Mouse (Mus musculus): ENCODE data around the gene Gnl1. TPM values are rescaled to one million over a fixed set of nuclear protein-coding genes. Genes with fewer than 3 reads are reported as not detected.

Gene Gnl1
- polyA plus RNA-seq (2012) = 103 and 140 TPM in 2 replicates

GRCm38 (mm10) chr17:35979401-35980362 is at the start of gene Gnl1, which contains the start of gene Prr3:
Gnl1 (plus strand) TSS chr17:35979851.
Prr3 (minus strand) TSS chr17:35980236.

DNA sequence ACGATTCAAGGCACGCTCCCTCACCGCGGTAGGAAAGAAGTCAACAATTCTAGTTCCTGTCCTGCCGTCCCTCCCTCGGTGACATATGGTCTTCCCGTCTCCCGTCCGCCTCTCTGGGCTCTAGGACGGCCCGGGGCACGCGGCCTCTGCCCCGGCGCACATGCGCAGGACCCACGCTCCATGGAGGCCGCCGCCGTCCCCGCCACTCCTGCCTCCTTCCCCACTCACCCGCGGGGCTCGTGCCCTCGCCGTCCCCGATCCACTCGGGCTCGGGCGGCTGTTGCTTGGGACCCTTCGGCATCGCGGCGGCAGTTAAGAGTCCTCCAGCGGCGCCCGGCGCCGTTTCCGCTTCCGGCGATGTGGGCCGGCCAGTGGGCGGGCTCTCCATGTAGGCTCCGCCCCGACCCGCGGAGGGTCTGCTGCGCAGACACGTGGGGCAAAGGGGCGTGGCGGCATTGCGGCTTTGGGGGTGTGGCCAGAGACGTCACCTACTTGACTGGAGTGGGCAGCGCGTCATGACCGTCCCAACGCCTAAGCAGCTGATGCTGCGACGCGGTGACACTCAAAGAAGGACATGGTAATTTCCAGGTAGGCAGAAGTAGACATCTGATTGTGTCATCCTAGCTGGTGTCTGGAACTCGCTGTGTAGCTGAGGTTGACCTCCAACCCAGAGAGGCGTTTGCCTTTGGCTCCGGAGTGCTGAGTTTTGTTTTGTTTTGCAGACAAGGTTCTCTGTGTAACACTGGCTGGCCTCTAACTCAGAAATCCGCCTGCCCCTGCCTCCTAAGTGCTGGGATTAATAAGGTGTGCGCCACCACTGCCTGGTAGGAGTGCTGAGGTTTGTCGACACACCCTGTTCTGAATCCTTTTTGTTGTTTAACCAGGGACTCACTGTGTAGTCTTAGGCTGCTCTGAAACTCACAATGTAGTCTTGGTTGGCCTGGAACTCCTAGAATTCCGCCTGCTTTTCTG is 9.9 kb upstream of the Gnl1 start, which contains the start of gene Abcf1:
Gene Abcf1 (minus strand): TSS at position 344 of the 972 bp plus-strand sequence.

GRCm38 (mm10) chr17:36020191-36021073 is 40.8 kb downstream of the Gnl1 start, which contains the start of gene H2-T24:
H2-T24 (minus strand) TSS chr17:36020560.

GRCm38 (mm10) chr17:36032351-36032875 is 52.8 kb downstream of the Gnl1 start, which contains the start of gene H2-T23:
H2-T23 (minus strand) TSS chr17:36032855.

Other genes starting within 250 kb of the Gnl1 start
- gene Ier3, start 158.2 kb upstream of the Gnl1 start, polyA plus RNA-seq (2012) = 131 and 159 TPM in 2 replicates
- 86.8 and 112 TPM in 2 replicates for gene Flot1, start 156.6 kb upstream of the Gnl1 start, polyA plus RNA-seq (2012)
- 310 and 318 TPM in 2 replicates for gene Tubb5, start 141.5 kb upstream of the Gnl1 start, polyA plus RNA-seq (2012)
- 20.6 and 21.4 TPM in 2 replicates for gene Mdc1, start 138.3 kb upstream of the Gnl1 start, polyA plus RNA-seq (2012)
- gene Nrm, start 118.5 kb upstream of the Gnl1 start, polyA plus RNA-seq (2012) = 36.4 and 39.2 TPM in 2 replicates
- 108 and 116 TPM in 2 replicates for gene Ppp1r18, start 114.3 kb upstream of the Gnl1 start, polyA plus RNA-seq (2012)
- gene Dhx16, start 100.0 kb upstream of the Gnl1 start, polyA plus RNA-seq (2012) = 55.5 and 78.6 TPM in 2 replicates
- 115 and 120 TPM in 2 replicates for gene 2310061I04Rik, start 82.4 kb upstream of the Gnl1 start, polyA plus RNA-seq (2012)
- gene Atat1, start 69.8 kb upstream of the Gnl1 start, polyA plus RNA-seq (2012) = 20.1 and 28.3 TPM in 2 replicates
- 7.6 and 13.3 TPM in 2 replicates for gene Mrps18b, start 63.5 kb upstream of the Gnl1 start, polyA plus RNA-seq (2012)
- gene Ppp1r10, start 63.4 kb upstream of the Gnl1 start, polyA plus RNA-seq (2012) = 37.9 and 38.9 TPM in 2 replicates
- gene Abcf1, start 10.1 kb upstream of the Gnl1 start, polyA plus RNA-seq (2012) = 147 and 199 TPM in 2 replicates
- 43.9 and 60.7 TPM in 2 replicates for gene Prr3, start 385 bp downstream of the Gnl1 start, polyA plus RNA-seq (2012)
- gene H2-T24, start 40.7 kb downstream of the Gnl1 start, polyA plus RNA-seq (2012) = 0.94 and 2.0 TPM in 2 replicates
- gene H2-T23, start 53.0 kb downstream of the Gnl1 start, polyA plus RNA-seq (2012) = 172 and 205 TPM in 2 replicates
- gene H2-T22, start 62.9 kb downstream of the Gnl1 start, polyA plus RNA-seq (2012) = 22.4 and 24.0 TPM in 2 replicates
- gene Gm6034, start 63.1 kb downstream of the Gnl1 start, polyA plus RNA-seq (2012) = 0.03 TPM in 1 of 2 replicates, not detected in the other
- 0.09 TPM in 1 of 2 replicates, not detected in the other for gene Gm11127, start 78.5 kb downstream of the Gnl1 start, polyA plus RNA-seq (2012)
- gene Gm19684, start 141.8 kb downstream of the Gnl1 start, polyA plus RNA-seq (2012) = 0.06 TPM in 1 of 2 replicates, not detected in the other
- not detected in 2 replicates for gene Gm7030, start 149.6 kb downstream of the Gnl1 start, polyA plus RNA-seq (2012)
- gene Gm8909, start 188.7 kb downstream of the Gnl1 start, polyA plus RNA-seq (2012) = not detected in 2 replicates
- 0.16 TPM in 1 of 2 replicates, not detected in the other for gene H2-T3, start 210.4 kb downstream of the Gnl1 start, polyA plus RNA-seq (2012)

Measured in megakaryocyte-erythroid progenitor cell, adult 5 weeks (primary cell).